Mouse (Mus musculus): ENCODE results near the gene Ric1.
A peak's percentile ranks its signal among the peaks of the same experiment; 100 is the strongest.

Gene Ric1

DNA sequence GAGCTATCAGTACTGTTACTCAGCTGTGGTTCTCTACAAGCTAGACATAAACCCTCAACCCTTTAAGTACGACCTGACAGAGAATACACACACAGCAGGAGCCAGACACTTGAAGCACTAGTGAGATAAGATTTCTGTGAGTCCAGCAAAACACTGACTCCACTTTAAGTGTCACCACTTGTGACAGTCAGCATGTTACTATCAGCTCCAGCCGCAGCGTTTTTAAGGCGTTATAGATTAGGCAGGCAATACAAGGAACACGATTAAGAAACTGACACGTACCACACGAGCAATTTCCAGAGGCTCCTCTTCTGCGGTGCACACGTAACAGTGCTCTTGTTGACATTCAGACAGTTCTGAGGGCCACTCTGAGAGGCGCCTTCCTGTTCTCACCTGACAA lies 88.8 kb downstream of the Ric1 start:
- no peak for DNase-seq (ENCODE audit: low read depth)

DNA sequence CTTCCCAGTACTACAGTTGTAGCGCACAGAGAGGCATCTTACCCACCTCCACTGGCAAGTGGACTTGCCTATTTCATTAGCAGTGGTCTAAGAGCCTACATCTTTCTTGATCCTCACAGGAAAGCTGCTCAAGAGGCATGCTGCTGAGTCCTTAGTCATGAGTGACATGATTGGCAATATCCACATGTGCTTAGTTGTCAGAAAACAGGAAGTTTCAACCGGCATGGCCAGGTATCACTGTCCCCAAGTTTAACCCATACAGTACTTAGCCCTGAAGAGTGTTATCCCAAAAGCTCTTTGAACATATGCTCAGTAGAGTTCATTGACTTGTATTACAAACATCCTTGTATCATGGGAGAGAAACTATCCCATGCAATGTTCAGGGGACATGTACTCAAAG lies 90.0 kb downstream of the Ric1 start:
- no peak for DNase-seq (ENCODE audit: low read depth)

DNA sequence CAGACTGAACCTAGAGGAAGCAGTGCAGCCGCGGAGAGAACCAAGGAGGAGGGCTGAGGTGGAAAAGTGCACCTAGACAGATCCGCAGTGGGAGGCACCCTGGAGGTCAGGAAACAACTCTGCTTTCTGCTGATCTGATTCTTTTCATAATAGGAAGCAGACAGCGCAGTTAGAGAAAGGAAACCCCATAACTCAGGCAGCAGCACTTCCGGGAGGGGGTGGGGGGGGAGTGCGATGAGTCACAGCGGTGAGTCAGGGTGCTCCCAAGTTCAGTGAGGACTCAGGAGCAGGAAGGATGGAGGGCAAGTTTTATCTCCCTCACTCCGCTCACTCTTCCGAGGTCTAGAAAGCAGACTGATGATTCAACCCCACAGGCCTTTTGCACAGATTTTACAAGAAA lies 119.0 kb downstream of the Ric1 start:
- peak; percentile 42 for DNase-seq (ENCODE audit: low read depth)

DNA sequence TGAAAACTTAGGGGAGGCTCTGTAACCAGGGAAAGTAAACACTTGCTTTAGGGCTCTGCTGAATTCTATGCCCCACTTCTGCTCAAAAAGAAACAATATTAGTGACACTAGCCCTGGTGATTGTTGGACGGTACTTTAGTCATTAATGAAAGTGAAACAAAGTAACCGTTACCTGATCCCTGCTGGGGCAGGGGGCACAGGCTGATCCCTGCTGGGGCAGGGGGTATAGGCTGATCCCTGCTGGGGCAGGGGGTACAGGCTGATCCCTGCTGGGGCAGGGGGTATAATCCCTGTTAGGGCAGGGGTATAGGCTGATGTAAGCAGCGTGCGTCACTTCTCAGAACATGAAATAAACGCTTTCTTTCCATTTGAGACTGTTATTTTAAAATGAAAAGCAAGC lies 119.4 kb downstream of the Ric1 start:
- DNase-seq (ENCODE audit: low read depth) = no peak

DNA sequence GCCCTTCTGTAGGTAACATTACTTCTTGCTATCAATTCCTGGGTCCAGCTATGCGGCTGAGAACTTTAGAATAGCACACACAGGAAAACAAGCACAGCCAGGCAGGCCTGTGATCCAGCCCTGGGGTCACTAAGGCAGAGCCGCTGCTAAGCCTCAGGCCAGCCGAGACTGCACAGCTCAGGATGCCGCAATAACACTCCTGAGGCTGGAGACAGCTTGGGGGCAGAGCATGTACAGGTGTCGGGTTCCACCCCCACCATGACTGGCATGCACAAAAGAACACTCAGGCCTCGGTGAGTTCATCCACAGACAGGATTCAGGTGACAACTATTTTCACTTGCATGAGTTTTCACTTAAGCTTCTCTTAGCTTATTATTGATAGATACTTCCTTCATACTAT lies 120.1 kb downstream of the Ric1 start:
- no peak for DNase-seq (ENCODE audit: low read depth)

DNA sequence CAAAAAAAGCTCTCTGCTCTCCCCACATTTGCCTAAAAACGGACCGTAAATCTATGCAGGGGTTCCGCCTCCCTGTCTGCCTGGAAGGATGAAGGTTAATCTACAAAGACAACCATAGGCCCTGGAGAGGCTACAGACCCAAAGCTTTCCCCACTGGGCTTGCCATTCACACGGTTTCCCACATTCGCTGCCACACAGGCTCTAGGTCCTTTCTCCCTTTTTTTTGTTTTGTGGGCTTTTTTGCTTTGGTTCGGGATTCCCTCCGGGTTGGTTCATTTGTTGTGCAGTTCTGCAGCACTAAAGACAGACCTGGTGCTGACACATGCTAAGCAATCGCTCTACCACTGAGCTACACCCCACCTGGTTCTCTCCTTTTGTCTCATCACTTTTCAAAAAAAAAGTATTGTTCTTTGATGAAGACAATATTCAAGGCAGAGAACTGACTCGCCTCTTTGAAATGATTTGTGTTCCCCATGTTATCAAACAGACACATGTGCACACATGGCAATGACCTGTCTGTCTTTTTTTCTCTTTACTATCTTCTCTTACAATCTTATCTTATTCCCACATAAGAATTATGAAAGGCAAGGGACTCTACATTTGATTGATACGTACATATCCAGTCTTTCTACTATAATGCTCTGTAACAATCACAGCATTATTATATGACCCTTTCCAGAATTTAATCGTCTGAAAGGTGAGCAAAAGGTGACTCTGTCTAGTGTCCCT lies 121.3 kb downstream of the Ric1 start:
- DNase-seq (ENCODE audit: low read depth) = no peak

DNA sequence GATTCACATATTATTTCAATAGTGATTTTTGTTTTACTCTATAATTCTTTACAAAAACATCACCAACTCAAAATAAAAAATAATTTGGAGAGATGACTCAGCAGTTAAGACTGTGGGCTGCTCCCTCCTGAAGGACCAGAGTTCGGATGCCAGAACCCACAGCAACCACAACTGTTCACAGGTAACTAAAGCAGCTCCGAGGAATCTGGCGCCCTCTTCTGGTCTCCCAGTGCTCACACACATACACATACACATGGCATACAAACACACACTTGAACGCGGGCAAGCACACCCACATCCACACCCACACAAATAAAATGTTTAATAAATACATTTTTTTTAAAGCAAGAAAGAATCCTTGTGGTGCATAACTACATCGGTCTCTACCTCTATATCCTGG lies 122.7 kb downstream of the Ric1 start:
- DNase-seq (ENCODE audit: low read depth) = no peak

DNA sequence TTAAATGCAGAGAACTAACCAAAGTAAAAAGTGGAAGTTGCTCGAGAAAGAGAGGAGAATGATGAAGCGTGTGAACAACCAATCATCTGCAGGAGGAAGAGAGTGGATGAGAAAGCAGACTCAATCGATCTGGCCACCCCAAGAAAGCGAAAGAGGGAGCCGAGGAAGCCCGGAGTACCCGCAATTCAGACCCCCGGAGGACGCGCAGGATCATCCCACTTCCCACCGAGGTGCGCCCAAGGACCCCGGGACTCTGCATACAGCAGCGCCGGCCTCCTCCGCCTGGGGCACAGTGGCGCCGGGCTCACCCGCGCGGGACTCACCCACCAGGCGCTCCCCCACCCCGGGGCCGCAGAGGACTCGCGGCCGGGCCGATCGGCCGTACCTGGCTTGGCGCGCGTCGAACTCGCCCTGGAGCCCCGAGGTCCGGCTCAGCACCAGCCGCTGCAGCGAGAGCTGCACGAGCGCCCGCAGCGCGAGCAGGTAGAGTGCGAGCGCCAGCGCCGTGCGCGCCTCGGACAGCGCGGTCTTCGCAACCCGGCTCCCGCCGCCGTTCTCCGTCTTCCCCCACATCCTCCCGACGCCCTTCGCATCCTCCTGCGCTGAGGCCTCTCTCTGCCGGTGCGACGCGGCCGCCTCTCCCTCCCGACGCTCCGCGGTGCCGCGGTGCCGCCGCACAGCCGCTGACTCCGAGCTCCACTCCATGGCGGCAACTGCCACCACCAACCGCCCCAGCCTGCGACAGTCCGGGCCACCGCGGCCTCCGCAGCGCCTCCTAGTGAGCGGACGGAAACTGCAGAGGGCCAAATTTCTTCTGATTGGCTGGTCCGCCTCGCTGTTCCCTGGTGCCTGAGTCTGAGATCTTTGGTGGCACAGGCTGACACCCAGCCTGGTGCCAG lies 125.8 kb downstream of the Ric1 start, which contains the start of gene Ermp1:
TSS of gene Ermp1 (minus strand) at position 765 of the 899 bp plus-strand sequence.
- peak; percentile 54 for DNase-seq (ENCODE audit: low read depth)

DNA sequence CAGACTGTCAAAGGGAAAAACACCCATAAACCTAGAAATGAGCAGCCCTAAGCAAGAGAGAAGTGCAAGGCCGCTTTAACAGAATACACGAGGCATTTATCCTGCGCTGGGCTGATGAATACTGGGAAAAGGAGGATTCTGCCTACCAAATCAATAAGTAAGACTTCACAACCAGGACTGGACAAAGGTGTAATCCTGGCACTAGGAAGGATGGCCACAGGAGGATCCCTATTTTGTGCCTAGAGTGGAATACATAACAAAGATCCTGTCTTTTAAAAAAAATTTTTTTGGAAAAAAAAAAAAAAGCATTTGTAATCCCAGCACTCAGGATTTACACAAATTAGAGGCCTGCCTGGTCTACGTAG lies 126.5 kb downstream of the Ric1 start:
- no peak for DNase-seq (ENCODE audit: low read depth)

DNA sequence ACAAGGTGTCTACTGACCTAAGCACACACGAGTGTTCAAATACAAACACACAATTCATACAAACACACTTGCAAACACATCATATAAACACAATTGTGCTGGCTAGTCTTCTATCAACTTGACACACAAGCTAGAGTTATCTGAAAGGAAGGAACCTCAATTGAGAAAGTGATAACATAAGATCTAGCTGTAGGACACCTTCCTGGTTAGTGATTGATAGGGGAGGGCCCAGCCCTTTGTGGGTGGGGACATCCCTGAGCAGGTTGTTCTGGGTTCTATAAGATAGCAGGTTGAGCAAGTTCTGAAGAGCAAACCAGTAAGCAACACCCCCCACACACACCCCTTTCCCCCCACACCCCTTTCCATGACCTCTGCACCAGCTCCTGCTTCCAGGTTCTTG lies 127.6 kb downstream of the Ric1 start:
- no peak for DNase-seq (ENCODE audit: low read depth)

DNA sequence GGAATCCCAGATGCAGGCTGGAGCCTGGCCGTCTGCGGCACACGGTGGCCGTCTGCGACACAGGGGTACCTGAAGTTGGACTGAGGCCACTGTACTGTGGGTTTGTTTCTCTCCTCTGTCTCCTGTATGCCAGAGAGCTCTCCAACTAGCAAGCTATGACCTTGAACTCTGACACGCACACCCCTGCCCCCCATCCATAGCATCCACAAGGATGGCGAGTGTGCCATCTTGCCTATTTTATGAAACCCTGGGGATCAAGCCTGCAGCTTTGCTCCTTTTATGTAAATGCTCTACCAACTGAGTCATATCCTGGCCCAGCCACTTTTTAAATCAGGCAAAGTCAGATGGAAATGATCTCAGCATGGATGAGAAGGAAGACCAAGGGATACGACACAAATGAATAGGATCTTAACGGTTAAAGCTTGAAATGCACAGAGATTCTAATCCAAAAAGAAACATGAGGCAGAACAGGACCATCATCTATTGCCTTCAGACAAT lies 131.7 kb downstream of the Ric1 start:
- DNase-seq (ENCODE audit: low read depth) = no peak

DNA sequence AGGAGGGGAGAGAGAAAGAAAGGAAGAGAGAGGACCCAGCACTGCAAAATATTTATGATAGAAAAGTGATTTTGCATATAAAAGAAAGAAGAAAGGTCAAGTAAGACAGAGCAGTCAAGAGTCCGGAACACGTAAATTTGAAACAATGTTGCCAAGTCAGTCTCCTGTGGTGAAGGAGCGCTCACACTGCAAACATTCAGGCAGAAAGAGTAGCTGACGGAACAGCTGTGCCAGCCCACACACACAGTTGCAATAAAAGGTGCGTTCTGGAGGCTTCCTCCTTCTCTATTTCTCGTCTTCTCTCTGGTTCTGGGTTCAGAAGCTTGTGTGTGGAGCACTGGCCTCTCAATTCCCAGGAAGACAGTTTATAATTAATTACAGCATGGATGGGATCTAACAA lies 133.1 kb downstream of the Ric1 start:
- DNase-seq (ENCODE audit: low read depth) = no peak

DNA sequence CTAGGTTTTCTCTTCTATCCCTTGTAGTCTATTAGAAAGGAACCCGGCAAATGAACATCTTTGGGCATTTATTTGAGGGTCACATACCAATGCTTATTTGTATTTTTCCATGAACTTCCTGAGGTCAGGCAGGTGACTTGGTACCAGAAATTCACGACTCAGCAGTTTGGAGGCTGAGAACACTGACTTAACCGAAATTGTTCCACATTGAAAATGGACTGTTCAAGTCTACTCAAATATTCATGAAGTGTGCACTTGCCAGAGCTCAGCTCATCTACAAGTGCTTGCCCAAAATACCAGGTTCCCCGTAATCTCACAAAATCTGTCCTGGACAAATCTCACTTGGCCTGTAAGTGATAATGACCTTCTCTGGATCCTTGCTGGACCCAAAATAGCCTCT lies 133.9 kb downstream of the Ric1 start:
- DNase-seq (ENCODE audit: low read depth) = no peak

Measured in fibroblast of lung, adult 2 months (primary cell).